Mouse (Mus musculus) frontal cortex, postnatal 36 days (tissue): ENCODE results near the gene Scp2.
A peak's percentile ranks its signal among the peaks of the same experiment; 100 is the strongest.
"Not testable (repeated sequence)": the region's sequence is repeated elsewhere in the genome, so short reads cannot be mapped to it uniquely, and the experiment has no call there.

Experiments
- DNase-seq, 2 experiments: peaks; one replicate each; pipeline ENCODE4 v3.0.0; 2022; ENCODE audit warnings: low spot score in 2 of 2

Scp2 gene

GRCm38 (mm10) chr4:108109728-108110127 lies 35.1 kb downstream of the Scp2 start:
- no peak for DNase-seq

- no peak for DNase-seq
These were observed 48.5 kb downstream of the Scp2 start, which contains the start of gene Podn for GRCm38 (mm10) chr4:108096345-108096744. TSS of gene Podn (minus strand) at chr4:108096445.

GRCm38 (mm10) chr4:108092741-108093397 lies 51.9 kb downstream of the Scp2 start:
- no peak for DNase-seq

GRCm38 (mm10) chr4:108083993-108084392 lies 60.8 kb downstream of the Scp2 start:
- no peak for DNase-seq

GRCm38 (mm10) chr4:108083032-108083735 lies 61.6 kb downstream of the Scp2 start:
- peak in 1 of 2 experiments; percentile 19 for DNase-seq

GRCm38 (mm10) chr4:108082401-108082806 lies 62.4 kb downstream of the Scp2 start:
- no peak for DNase-seq

GRCm38 (mm10) chr4:108080876-108081275 lies 63.9 kb downstream of the Scp2 start:
- no peak for DNase-seq

GRCm38 (mm10) chr4:108079762-108080161 lies 65.0 kb downstream of the Scp2 start:
- DNase-seq: no peak

GRCm38 (mm10) chr4:108079191-108079590 lies 65.6 kb downstream of the Scp2 start:
- not testable (repeated sequence) for DNase-seq

GRCm38 (mm10) chr4:108077224-108077955 lies 67.4 kb downstream of the Scp2 start:
- DNase-seq: no peak

- DNase-seq: no peak
These were observed 70.5 kb downstream of the Scp2 start for GRCm38 (mm10) chr4:108074204-108074823.

- DNase-seq: no peak
These were observed 72.7 kb downstream of the Scp2 start for GRCm38 (mm10) chr4:108072086-108072485.

GRCm38 (mm10) chr4:108071235-108071901 lies 73.4 kb downstream of the Scp2 start:
- DNase-seq: peak; percentile 94 to 95

- no peak for DNase-seq
These were observed 74.1 kb downstream of the Scp2 start for GRCm38 (mm10) chr4:108070723-108071122.

GRCm38 (mm10) chr4:108070286-108070685 lies 74.5 kb downstream of the Scp2 start:
- no peak for DNase-seq

- DNase-seq: no peak
These were observed 76.7 kb downstream of the Scp2 start for GRCm38 (mm10) chr4:108068081-108068480.

- no peak for DNase-seq
These were observed 77.5 kb downstream of the Scp2 start for GRCm38 (mm10) chr4:108067261-108067660.

GRCm38 (mm10) chr4:108066569-108066968 lies 78.2 kb downstream of the Scp2 start:
- DNase-seq: no peak

GRCm38 (mm10) chr4:108065176-108065844 lies 79.5 kb downstream of the Scp2 start:
- no peak for DNase-seq

GRCm38 (mm10) chr4:108063616-108064015 lies 81.2 kb downstream of the Scp2 start:
- DNase-seq: no peak

GRCm38 (mm10) chr4:108062524-108062923 lies 82.3 kb downstream of the Scp2 start:
- no peak for DNase-seq
